Mouse (Mus musculus): ENCODE measurements around the gene Nacc1. TPM values are rescaled to one million over a fixed set of nuclear protein-coding genes. Genes with fewer than 3 reads are reported as not detected.

The Nacc1 gene
- polyA plus RNA-seq, 1 experiment from 2014 or later: 15.9 TPM

DNA sequence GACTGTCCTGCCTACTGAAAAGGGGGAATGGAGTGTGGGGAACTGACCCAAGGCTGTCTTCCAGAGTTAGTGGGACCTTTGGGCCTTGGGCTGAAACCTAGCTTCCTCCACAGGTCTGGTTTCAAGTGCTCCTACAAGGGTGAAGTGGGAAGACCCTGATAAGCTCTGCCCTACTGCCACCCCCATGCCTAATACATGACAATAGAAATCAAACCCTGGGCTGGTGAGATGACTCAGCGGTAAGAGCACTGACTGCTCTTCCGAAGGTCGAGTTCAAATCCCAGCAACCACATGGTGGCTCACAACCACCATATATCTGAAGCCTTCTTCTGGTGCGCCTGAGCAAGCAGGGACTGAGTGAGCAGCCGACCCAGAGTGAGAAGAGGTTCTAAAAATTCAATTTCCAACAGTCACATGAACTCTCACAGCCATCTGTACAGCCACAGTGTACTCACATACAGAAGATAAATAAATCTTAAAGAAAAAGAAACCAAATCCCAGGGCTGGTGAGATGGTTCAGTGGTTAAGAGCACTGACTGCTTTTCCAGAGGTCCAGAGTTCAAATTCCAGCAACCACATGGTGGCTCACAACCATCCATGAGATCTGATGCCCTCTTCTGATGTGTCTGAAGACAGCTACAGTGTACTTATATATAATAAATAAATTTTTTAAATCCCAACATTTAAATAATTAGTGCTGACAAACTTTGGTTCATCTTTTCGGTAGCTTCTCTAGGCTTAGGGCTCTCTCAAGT, 18.8 kb downstream of the Nacc1 start:
- H3K4me3 ChIP-seq (replicated peaks; ENCODE audit: low read depth, low read length): no peak overlapping the region
- H3K9me3 ChIP-seq (replicated peaks; ENCODE audit: low read length): no peaks in the 10 kb centered on the region
- H3K9ac ChIP-seq (ENCODE audit: low read depth, low read length): no peak overlapping the region
- no peak overlapping the region for H3K4me2 ChIP-seq (ENCODE audit: low read length)
- TF ChIP-seq CTCF (IDR thresholded peaks at IDR 0.05; ENCODE audit: low read depth): no peak
- ATAC-seq (replicated peaks; ENCODE audit: low FRiP score, low read depth) (no peak), DNase-seq (ENCODE audit: low spot score) (peak; percentile 37)
- WGBS: 65% methylated on average over 6 of the region's 6 CpGs
- no peaks in the 10 kb centered on the region for H3K27me3 ChIP-seq (ENCODE audit: insufficient read depth, low read length)
- H3K27ac ChIP-seq: no peak overlapping the region
- peaks cover 12% of the 10 kb centered on the region for H3K36me3 ChIP-seq (ENCODE audit: insufficient read depth, low read length)
- H3K4me1 ChIP-seq (replicated peaks; ENCODE audit: insufficient read depth, low read length): peaks cover 6% of the 10 kb centered on the region; the same call in 1 of the 2 replicates

DNA sequence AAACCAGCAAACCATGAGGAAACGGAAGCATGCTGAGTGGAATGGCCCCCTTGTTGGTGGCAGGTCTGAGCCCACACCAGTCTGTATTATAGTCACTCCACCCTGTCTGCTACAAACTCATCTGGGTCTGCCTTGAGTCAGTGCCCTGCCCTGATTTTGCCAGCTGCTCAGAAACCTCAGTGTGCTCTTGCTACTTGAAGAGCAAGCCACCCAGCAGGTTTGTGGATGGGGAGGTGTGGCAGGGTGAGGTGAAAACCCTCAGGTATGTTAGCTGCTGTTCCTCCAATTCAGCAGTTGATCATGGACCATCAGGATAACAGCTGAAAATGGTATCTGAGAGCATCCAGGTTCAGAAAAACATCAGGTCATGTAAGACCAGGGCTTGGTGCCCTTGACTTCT, 19.6 kb downstream of the Nacc1 start:
- Histone ChIP-seq H3K4me3 (replicated peaks; ENCODE audit: low read depth, low read length) (no peak overlapping the region), H3K27ac (no peak overlapping the region), H3K36me3 (ENCODE audit: insufficient read depth, low read length) (peaks cover 6% of the 10 kb centered on the region; the same call in 1 of the 2 replicates), H3K27me3 (ENCODE audit: insufficient read depth, low read length) (no peaks in the 10 kb centered on the region), H3K4me2 (ENCODE audit: low read length) (no peak overlapping the region), H3K4me1 (replicated peaks; ENCODE audit: insufficient read depth, low read length) (peaks cover 11% of the 10 kb centered on the region; the same call in 1 of the 2 replicates), H3K9ac (ENCODE audit: low read depth, low read length) (no peak overlapping the region), H3K9me3 (replicated peaks; ENCODE audit: low read length) (no peaks in the 10 kb centered on the region)
- DNase-seq (ENCODE audit: low spot score): no peak
- no peak for TF ChIP-seq CTCF (IDR thresholded peaks at IDR 0.05; ENCODE audit: low read depth)
- ATAC-seq (replicated peaks; ENCODE audit: low FRiP score, low read depth): no peak
- 77% methylated on average over 1 of the region's 1 CpGs for WGBS

DNA sequence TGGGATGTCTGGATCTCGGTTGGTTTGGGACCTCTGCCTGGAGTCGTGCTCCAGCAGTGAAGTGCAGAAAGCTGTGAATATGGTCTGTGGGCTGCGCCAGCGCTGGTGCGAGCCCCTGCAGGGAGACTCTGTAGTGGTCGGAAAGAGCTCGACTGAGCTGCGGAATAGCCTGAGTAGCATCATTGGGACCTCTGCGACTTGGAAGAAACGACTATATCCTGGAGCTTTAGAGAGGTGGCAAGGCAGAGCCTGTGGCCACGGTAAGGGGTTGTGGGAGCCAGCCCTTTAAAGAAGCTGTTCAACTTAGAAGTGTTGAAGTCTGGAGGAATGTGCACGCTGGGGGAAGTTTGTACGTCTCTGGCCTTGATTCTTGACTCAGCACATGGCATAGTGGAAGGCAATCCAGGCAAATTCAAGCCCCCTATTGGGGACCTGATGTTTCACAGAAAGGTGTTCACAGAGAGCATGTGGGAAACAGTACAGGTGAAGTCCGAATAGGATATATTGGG, 22.2 kb downstream of the Nacc1 start:
- DNase-seq (ENCODE audit: low spot score): peak; percentile 62
- Histone ChIP-seq H3K4me3 (replicated peaks; ENCODE audit: low read depth, low read length) (peak overlapping the region; percentile 86), H3K4me1 (replicated peaks; ENCODE audit: insufficient read depth, low read length) (peaks cover 16% of the 10 kb centered on the region), H3K36me3 (ENCODE audit: insufficient read depth, low read length) (0 out of 2 replicates have a peak, but pooled peaks cover 3% of the 10 kb centered on the region), H3K27ac (peak overlapping the region; percentile 92), H3K9me3 (replicated peaks; ENCODE audit: low read length) (no peaks in the 10 kb centered on the region), H3K27me3 (ENCODE audit: insufficient read depth, low read length) (no peaks in the 10 kb centered on the region), H3K9ac (ENCODE audit: low read depth, low read length) (peak overlapping the region; percentile 74), H3K4me2 (ENCODE audit: low read length) (peak overlapping the region; percentile 80)
- peak; percentile 29; the same call in 1 of the 2 replicates for TF ChIP-seq CTCF (IDR thresholded peaks at IDR 0.05; ENCODE audit: low read depth)
- ATAC-seq (replicated peaks; ENCODE audit: low FRiP score, low read depth): no peak
- WGBS: 2% methylated on average over 14 of the region's 14 CpGs

DNA sequence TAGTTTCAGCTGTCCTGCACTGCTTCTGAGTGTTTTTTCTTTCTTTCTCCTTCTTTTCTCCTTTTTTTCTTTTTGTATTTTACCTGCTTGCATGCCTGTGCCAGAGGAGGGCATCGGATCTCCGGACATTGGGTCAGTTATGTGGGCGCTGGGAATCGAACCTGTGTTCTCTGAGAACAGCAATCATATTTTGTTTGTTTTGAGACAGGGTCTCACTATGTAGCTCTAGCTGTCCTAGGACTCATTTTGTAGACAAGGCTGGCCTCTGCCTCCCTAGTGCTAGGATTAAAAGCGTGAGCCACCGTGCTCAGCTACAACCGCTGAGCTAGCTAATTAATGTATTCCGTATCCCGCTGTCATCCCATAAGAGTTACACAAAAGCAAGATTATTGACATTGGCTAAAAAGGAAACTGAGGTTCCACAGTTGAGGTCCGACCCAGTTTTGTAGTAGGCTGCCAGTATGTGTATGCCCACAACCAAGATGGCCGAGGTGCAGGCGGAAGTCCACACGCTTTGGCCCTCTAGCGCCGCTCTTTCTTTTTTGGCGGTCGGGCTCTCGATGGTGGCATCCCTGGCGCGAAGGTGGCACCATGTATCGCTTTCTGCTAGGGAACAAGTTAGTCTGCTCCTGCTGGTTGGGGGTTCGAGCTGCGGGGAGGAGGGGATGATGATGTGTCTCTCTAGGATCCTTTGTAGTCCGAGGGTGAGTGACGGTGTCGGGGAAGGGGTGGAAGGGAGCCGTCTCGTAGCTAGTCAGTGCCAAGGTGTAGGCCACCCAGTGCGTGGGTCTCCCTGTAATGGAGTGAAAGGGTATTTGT, 22.9 kb downstream of the Nacc1 start:
- Histone ChIP-seq H3K4me2 (ENCODE audit: low read length) (peak overlapping the region; percentile 80), H3K4me1 (replicated peaks; ENCODE audit: insufficient read depth, low read length) (peaks cover 21% of the 10 kb centered on the region), H3K9me3 (replicated peaks; ENCODE audit: low read length) (no peaks in the 10 kb centered on the region), H3K9ac (ENCODE audit: low read depth, low read length) (peak overlapping the region; percentile 74), H3K27ac (peak overlapping the region; percentile 92), H3K27me3 (ENCODE audit: insufficient read depth, low read length) (no peaks in the 10 kb centered on the region), H3K4me3 (replicated peaks; ENCODE audit: low read depth, low read length) (peak overlapping the region; percentile 86), H3K36me3 (ENCODE audit: insufficient read depth, low read length) (0 out of 2 replicates have a peak, but pooled peaks cover 3% of the 10 kb centered on the region)
- WGBS: under 1% methylated on average over 29 of the region's 29 CpGs
- peak; percentile 61 for TF ChIP-seq CTCF (IDR thresholded peaks at IDR 0.05; ENCODE audit: low read depth)
- ATAC-seq (replicated peaks; ENCODE audit: low FRiP score, low read depth): no peak; the same call in 1 of the 2 replicates
- DNase-seq (ENCODE audit: low spot score): peak; percentile 91

- 3% methylated on average over 43 of the region's 43 CpGs for WGBS
- H3K4me3 ChIP-seq (replicated peaks; ENCODE audit: low read depth, low read length): peak overlapping the region; percentile 86
- peak overlapping the region; percentile 74 for H3K9ac ChIP-seq (ENCODE audit: low read depth, low read length)
- DNase-seq (ENCODE audit: low spot score) (peak; percentile 99), ATAC-seq (replicated peaks; ENCODE audit: low FRiP score, low read depth) (peak; percentile 86)
- H3K9me3 ChIP-seq (replicated peaks; ENCODE audit: low read length): no peaks in the 10 kb centered on the region
- peak overlapping the region; percentile 80 for H3K4me2 ChIP-seq (ENCODE audit: low read length)
- 0 out of 2 replicates have a peak, but pooled peaks cover 3% of the 10 kb centered on the region for H3K36me3 ChIP-seq (ENCODE audit: insufficient read depth, low read length)
- peak overlapping the region; percentile 95 for H3K27ac ChIP-seq
- no peak for TF ChIP-seq CTCF (IDR thresholded peaks at IDR 0.05; ENCODE audit: low read depth)
- H3K4me1 ChIP-seq (replicated peaks; ENCODE audit: insufficient read depth, low read length): peaks cover 26% of the 10 kb centered on the region
- H3K27me3 ChIP-seq (ENCODE audit: insufficient read depth, low read length): no peaks in the 10 kb centered on the region
These were observed 24.0 kb downstream of the Nacc1 start for GRCm38 (mm10) chr8:84663483-84664327.

Data from kidney, postnatal 0 days (tissue).